Mouse (Mus musculus): ENCODE measurements around the gene Tor1b. TPM values are rescaled to one million over a fixed set of nuclear protein-coding genes. Genes with fewer than 3 reads are reported as not detected.

Tor1b gene
- total RNA-seq, 2 experiments from 2014 or later = 25.3 to 29.3 TPM

- peak; percentile 97 for DNase-seq
- intact Hi-C loops (cut with DNase I) = loop anchor here (1.0 to 2.0 kb wide), 2 partner anchors 14 to 27 kb away; no protein-coding TSS in a partner anchor
Measured at GRCm38 (mm10) chr2:30981790-30982513, 29.2 kb downstream of the Tor1b start, which contains the start of the genes BC005624 and Usp20. BC005624 (minus strand) TSS chr2:30982201. Usp20 (plus strand) TSS chr2:30982279.

- intact Hi-C loops (cut with DNase I) = loop anchor here (2.0 kb wide), 1 partner anchor 28 kb away; no protein-coding TSS in a partner anchor
- DNase-seq = no peak
Measured at GRCm38 (mm10) chr2:30983024-30983423, 30.3 kb downstream of the Tor1b start.

GRCm38 (mm10) chr2:30985111-30986020, 32.6 kb downstream of the Tor1b start:
- intact Hi-C loops (cut with DNase I) = no loop called here
- DNase-seq = peak in 1 of 2 experiments; percentile 34

- intact Hi-C loops (cut with DNase I) = no loop called here
- no peak for DNase-seq
Measured at GRCm38 (mm10) chr2:30990221-30990620, 37.5 kb downstream of the Tor1b start.

GRCm38 (mm10) chr2:30994853-30995252, 42.1 kb downstream of the Tor1b start:
- intact Hi-C loops (cut with DNase I) = no loop called here
- no peak for DNase-seq

DNA sequence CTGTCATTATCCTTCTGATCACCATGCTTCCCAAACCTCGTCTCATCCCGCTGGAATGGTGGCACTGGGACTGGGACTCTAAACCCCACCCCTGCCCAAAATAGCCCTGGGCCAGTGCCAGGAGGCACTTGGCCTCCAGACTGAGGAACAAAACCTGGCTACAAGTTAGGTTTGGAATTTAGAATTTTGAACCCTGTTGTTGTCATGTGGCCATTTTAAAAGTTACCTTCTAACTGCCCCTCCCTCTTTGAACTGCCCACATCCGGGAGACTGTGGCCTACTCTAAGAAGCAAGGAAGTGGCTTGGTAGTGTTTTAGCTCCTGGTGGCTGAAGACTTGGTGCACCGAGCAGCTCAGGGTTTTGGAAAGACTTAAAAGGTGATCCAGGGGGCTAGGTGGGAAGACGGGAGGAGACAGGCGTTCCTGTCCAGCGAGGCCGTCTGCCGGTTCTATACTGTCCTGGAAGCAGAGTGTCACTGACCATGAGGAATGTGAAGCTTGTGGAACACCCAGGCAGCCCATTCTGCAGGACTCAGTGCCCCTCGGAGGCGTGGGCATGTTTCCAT, 42.8 kb downstream of the Tor1b start:
- intact Hi-C loops (cut with DNase I) = no loop called here
- peak; percentile 41 to 53 for DNase-seq

DNA sequence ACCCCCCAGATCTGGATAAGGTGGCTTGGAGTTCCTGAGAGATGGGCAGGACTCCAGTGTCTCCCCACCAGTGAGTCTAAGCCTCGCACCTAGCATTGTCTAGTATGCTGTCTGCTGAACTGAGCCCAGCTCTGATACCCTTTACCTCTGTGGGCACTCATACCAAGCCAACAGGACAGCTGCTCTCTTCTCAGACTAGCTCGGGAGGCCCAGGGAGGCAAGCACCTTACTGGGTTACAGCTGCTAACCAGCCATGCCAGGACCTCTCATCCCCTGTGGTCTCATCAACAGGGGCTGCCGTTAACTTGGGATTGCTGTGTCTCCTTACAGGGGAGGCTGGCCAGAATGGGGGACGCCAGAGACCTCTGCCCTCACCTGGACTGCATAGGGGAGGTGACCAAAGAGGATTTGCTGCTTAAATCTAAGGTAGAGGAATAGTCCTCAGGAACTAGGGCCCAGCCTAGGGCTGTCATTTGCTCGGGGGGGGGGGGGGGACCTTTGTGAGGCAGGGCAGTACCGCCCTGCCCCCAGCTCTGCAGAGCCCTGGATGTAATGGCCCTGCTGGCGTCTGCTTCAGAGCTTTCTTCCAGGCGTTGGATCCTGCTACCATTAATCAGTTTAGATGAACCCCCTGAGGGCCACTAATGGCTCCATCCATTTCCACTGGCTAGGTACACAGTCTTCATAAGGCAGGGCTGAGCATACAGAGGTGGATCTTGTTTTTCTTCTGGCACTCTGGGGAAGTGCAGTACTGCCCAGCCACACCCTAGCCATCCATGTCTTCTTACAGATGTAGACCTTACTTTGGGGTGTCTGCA, 45.9 kb downstream of the Tor1b start:
- no peak for DNase-seq
- intact Hi-C loops (cut with DNase I) = no loop called here

DNA sequence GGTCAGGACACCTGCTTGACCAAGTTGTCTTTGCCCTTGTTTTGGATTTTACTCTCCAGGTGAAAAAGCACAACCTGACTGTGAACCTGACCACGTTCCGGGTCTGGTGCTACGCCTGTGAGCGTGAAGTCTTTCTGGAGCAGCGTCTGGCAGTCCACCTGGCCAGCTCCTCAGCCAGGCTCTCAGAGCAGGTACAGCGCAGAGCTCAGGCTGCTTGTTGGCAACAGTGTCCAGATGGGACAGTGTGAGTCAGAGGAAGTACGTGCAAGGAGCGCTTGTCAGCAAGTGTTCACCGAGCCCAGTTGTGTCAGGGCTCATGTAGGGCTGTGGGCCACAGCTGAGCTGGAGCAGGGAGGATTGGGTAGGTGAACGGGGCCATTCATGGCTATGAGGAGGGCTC, 50.1 kb downstream of the Tor1b start:
- no peak for DNase-seq
- intact Hi-C loops (cut with DNase I) = no loop called here

DNA sequence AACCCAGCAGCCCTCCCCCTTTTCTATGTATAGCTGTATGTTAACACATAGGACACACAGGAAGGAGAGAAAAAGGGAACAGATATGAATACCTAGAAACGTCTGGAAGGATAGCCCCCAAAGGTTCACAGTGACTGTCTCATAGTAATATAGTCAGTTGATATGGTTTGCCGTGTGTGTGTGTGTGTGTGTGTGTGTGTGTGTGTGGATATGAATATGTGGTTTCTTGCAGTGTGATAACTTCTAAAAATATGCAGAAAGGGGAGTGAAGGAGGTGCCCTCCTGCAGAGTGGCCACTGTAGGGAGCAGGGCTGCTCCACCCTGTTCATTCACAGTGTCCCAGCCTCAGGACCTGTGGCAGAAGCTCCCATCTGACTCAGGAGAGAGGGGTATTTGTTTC, 52.7 kb downstream of the Tor1b start:
- intact Hi-C loops (cut with DNase I) = no loop called here
- DNase-seq = no peak

DNA sequence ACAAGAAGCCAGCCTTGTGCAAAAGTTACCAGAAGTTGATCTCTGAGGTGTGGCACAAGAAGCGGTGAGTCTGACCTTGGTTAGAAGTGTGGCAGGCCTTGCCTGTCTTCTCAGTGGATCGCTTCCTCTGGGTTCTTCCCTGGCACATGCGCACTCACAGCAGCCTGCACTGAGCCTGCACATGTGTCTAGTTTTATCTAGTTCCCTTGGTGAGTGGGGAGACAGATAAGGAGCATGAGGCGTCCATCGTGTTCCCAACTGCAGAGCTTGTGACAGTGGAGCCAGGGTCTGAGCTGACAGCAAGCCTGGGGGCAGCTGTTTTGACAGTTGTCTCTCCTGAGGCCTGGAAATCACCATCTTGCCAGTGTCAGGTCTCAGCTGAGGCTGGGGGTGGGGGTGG, 53.7 kb downstream of the Tor1b start:
- peak; percentile 38 to 53 for DNase-seq
- intact Hi-C loops (cut with DNase I) = no loop called here

DNA sequence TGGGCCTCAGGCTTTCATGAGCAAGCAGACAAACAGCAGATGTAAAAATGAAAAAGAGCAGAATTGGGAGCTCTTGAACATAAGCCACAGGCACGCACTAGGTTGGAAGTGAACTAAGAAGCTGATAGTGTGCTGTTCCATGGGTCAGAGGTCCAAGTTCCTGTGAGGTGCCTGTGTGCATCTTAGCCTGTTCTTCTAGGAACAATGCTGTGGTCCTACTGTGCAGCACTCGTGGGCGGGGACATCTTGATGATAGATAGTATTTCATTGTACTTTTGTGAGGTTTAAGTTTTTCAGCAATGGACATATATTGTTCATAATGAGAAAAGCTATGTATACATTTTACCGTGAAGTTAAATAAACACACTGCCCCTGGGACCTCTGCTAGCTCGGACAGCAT, 54.4 kb downstream of the Tor1b start:
- intact Hi-C loops (cut with DNase I) = no loop called here
- no peak for DNase-seq

Other genes with a start within 250 kb of the Tor1b start
- under 1 TPM; 0.67 to 0.76 TPM for gene 1700001O22Rik, start 149.3 kb upstream of the Tor1b start, total RNA-seq (2021)
- gene Ntmt1, start 145.1 kb upstream of the Tor1b start, total RNA-seq (2021) = 10 to 100 TPM; 23.4 to 27.8 TPM
- gene Asb6, start 122.6 kb upstream of the Tor1b start, total RNA-seq (2021) = 1 to 10 TPM; 7.3 to 8.1 TPM
- 1 to 10 TPM in 1 of 2 experiments, under 1 TPM in 1; 0.41 to 1.1 TPM for gene Prrx2, start 118.0 kb upstream of the Tor1b start, total RNA-seq (2021)
- gene Ptges, start 23.1 kb upstream of the Tor1b start, total RNA-seq (2021) = 1 to 10 TPM; 1.7 to 1.9 TPM
- gene Tor1a, start 15.0 kb downstream of the Tor1b start, total RNA-seq (2021) = 10 to 100 TPM; 11.0 to 12.5 TPM
- gene BC005624, start 29.2 kb downstream of the Tor1b start, total RNA-seq (2021) = 10 to 100 TPM; 19.6 to 22.5 TPM
- gene Usp20, start 29.3 kb downstream of the Tor1b start, total RNA-seq (2021) = 10 to 100 TPM; 50.6 to 53.1 TPM
- 10 to 100 TPM; 51.7 to 57.9 TPM for gene Fnbp1, start 189.0 kb downstream of the Tor1b start, total RNA-seq (2021)
- gene Gpr107, start 199.4 kb downstream of the Tor1b start, total RNA-seq (2021) = 10 to 100 TPM; 30.3 to 38.7 TPM

Data from heart, postnatal 36 days (tissue).